Mouse (Mus musculus) limb, embryonic 13.5 days (tissue): ENCODE results near the gene Ddb1. TPM values are rescaled to one million over a fixed set of nuclear protein-coding genes. Genes with fewer than 3 reads are reported as not detected.

Experiments used
- ATAC-seq: fragments of 200-750 bp; cut with Nextera tagmentation; 2 replicates; pipeline ENCODE4 v1.8.0; 2017; ENCODE audit warnings: low read depth, moderate number of reproducible peaks, moderate TSS enrichment; ENCODE audit not compliant: low FRiP score
- H3K27ac ChIP-seq: fragments of 300-500 bp; sonication (generic); 2 replicates; pipeline ENCODE4 v1.5.1; 2015; ENCODE audit warnings: inconsistent platforms, mild to moderate bottlenecking, moderate library complexity
- H3K27me3 ChIP-seq: fragments of 300-500 bp; sonication (generic); 2 replicates; pipeline ENCODE4 v1.6.1; 2015; ENCODE audit warnings: mild to moderate bottlenecking, inconsistent platforms
- H3K36me3 ChIP-seq: fragments of 300-500 bp; sonication (generic); 2 replicates; pipeline ENCODE4 v1.6.1; 2015; ENCODE audit warnings: inconsistent platforms, mild to moderate bottlenecking, moderate library complexity
- H3K4me1 ChIP-seq: fragments of 300-500 bp; sonication (generic); 2 replicates; pipeline ENCODE4 v1.6.1; 2015; ENCODE audit warnings: inconsistent platforms
- H3K4me2 ChIP-seq: fragments of 300-500 bp; sonication (generic); replicated peaks from 2 replicates; pipeline ENCODE4 v1.6.1; 2015; ENCODE audit warnings: inconsistent platforms, mild to moderate bottlenecking, moderate library complexity
- H3K4me3 ChIP-seq: fragments of 300-500 bp; sonication (generic); 2 replicates; pipeline ENCODE4 v1.5.1; 2015; ENCODE audit warnings: moderate library complexity, mild to moderate bottlenecking, inconsistent platforms
- H3K9ac ChIP-seq: fragments of 300-500 bp; sonication (generic); 2 replicates; pipeline ENCODE4 v1.6.1; 2015; ENCODE audit warnings: mild to moderate bottlenecking, inconsistent platforms
- H3K9me3 ChIP-seq: fragments of 300-500 bp; sonication (generic); 2 replicates; pipeline ENCODE4 v1.6.1; 2016; ENCODE audit warnings: inconsistent platforms
- WGBS: fragments of 180-500 bp; shearing (Covaris S2); methylation state at CpG from one replicate; pipeline ENCODE4 v1.1.7; 2015; 5-methylcytosine and 5-hydroxymethylcytosine counted together
- polyA plus RNA-seq: library from polyadenylated mRNA; unstranded; fragments of >200 nt; fragmentation: Nextera tagmentation; extraction: Ambion mirVana; gene quantifications from 2 replicates; pipeline ENCODE4 v1.2.1, GENCODE M21; 2015

The Ddb1 gene
- polyA plus RNA-seq, 1 experiment from 2014 or later = 416 TPM

DNA sequence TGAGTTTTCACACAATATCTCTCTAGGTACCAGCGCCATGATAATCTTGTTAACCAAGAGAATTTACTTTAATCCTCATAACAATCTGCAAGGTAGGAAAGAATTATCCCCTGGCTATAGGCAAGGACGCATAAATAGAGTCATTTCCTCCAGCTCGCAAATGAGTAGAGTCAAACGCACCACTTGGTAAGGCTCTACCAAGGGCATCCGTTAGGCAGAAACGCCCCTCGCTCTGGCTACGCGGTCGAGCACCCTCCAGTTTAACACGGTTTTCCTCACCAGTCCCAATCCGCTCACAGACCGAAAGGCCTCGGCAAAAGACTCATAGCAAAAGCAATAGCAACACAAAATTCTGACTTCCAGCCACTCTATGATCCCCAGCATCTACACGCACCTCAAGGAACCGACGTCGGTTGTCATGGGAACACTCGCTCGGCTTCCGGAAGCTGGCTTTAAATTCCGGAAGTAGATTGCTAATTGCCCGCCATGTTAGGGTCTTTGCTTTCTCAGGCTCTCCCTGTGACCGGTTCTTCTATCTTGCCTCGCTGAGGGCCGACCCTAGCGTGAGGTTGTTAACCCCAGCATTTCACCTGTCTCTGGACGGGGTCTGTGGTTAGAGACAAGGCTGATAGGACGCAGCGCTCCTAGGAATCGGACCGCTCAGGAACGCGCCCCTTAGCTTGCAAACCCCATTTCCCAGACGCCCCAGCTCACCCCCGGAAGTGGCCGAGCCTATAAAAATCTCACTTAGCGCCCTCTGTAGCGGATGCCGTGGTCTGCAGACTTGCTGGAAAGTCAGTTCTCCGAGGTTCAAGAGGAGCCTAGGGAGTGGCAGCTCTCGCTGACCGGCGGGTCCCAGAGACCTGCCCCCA is 28.2 kb upstream of the Ddb1 start, which contains the start of the genes Cyb561a3 and Tmem138:
Gene Cyb561a3 (plus strand): TSS at position 483 of the 872 bp plus-strand sequence.
Gene Tmem138 (minus strand): TSS at position 673 of the 872 bp plus-strand sequence.
- H3K36me3 ChIP-seq = peaks cover 37% of the 10 kb centered on the region
- under 1% methylated on average over 44 of the region's 44 CpGs for WGBS
- ATAC-seq = peak; percentile 94

DNA sequence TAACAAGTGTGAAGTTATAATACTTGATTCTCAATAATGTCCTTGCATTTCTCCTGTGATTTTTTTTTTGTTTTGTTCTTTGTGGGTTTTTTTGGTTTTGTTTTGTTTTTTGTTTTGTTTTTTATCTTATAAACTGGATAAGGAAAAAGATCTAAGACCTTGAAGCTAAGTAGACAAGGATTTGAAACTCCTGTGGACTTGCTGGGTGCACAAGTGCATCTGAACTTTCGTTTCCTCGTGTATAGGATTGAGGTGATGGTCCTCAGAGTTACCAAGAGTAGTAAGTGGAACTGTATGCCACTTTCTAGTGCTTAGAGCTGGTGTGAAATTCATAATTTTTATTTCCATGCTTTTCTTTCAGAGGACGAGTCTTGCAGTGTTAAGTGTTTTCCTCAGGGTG is 25.0 kb upstream of the Ddb1 start:
- Histone ChIP-seq H3K4me3 (no peak overlapping the region), H3K27ac (no peak overlapping the region), H3K4me1 (peaks cover 19% of the 10 kb centered on the region), H3K9me3 (no peaks in the 10 kb centered on the region), H3K36me3 (peaks cover 18% of the 10 kb centered on the region), H3K9ac (no peak overlapping the region), H3K27me3 (no peaks in the 10 kb centered on the region), H3K4me2 (no peak overlapping the region)
- no peak for ATAC-seq
- 79% methylated on average over 3 of the region's 3 CpGs for WGBS

More for the DNA sequence above, 28.2 kb upstream of the Ddb1 start, which contains the start of the genes Cyb561a3 and Tmem138:
- no peaks in the 10 kb centered on the region for H3K27me3 ChIP-seq
- H3K4me1 ChIP-seq = peaks cover 19% of the 10 kb centered on the region
- H3K27ac ChIP-seq = peak within 1 kb of the TSS; percentile 90
- no peaks in the 10 kb centered on the region for H3K9me3 ChIP-seq
- peak within 1 kb of the TSS; percentile 70 for H3K4me3 ChIP-seq
- H3K4me2 ChIP-seq = peak within 1 kb of the TSS; percentile 80
- H3K9ac ChIP-seq = peak within 1 kb of the TSS; percentile 84

DNA sequence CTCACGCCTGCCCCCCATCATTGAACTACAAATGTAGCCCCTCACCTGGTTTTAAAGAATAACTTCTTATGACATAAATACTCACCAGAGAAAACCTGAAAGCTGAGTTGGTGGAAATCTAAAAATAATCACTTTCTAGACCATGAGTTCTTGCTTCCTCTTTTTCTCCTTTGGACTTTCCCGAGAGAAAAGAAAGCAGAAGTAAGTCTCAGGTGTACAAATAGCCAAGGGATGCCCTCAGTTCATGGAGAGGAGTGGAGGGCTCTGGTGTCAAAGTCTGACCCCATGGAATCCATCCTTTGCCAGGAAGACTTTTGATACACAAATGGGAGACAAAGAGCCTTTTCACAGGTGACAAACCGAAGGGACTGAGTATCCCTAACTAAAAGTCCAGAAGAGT is 24.4 kb upstream of the Ddb1 start:
- Histone ChIP-seq H3K4me2 (no peak overlapping the region), H3K27ac (no peak overlapping the region), H3K4me1 (peaks cover 18% of the 10 kb centered on the region), H3K36me3 (peaks cover 16% of the 10 kb centered on the region), H3K27me3 (no peaks in the 10 kb centered on the region), H3K9me3 (no peaks in the 10 kb centered on the region), H3K4me3 (no peak overlapping the region), H3K9ac (no peak overlapping the region)
- 87% methylated on average over 3 of the region's 3 CpGs for WGBS
- ATAC-seq = no peak

DNA sequence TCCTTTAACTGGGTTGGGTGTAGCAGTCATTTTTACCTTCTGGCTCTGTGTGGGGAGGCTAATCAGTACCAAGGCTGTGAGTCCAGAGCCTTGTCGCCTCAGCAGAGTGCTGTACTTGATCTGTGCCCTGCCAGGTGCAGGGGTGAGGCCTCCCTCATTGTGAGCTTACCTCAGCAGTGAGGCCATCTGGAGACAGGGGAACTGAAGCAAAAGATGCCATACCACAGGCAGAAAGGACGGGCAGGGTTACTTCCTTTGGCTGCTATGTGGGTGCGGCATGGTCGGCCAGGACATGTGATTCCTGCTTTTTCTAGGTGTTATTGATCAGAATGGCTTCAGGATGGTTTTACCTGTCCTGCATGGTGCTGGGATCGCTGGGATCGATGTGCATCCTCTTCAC is 23.1 kb upstream of the Ddb1 start:
- H3K4me1 ChIP-seq = peaks cover 11% of the 10 kb centered on the region
- peaks cover 16% of the 10 kb centered on the region for H3K36me3 ChIP-seq
- ATAC-seq = no peak
- H3K27ac ChIP-seq = no peak overlapping the region
- H3K4me3 ChIP-seq = no peak overlapping the region
- no peak overlapping the region for H3K9ac ChIP-seq
- H3K9me3 ChIP-seq = no peaks in the 10 kb centered on the region
- WGBS = 81% methylated on average over 6 of the region's 6 CpGs
- no peak overlapping the region for H3K4me2 ChIP-seq
- H3K27me3 ChIP-seq = no peaks in the 10 kb centered on the region

DNA sequence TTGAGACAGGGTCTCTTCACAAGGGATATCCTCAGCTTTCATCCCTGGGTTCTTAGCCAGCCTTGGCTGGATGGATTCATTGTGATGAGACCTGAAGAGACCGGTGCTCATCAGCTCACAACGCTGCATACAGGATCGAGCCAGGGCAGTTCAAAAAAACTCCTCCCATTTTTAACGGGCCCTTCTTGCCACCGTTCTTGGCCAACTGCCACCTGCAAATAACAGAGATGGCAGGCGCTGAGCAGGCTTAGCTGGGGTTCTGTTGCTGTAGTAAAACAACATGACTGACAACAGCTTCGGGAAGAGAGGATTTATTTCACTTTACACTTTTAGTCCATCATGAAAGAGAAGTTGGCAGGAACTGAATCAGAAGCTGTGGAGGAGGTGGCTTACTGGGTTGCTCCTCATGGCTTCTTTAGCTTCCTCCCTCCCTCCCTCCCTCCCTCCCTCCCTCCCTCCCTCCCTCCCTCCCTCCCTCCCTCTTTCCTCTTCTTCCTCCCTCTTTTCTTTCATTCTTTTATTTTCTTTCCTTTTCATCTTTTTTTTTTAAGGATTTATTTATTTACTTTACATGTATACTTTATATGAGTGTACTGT is 21.5 kb upstream of the Ddb1 start:
- Histone ChIP-seq H3K4me2 (no peak overlapping the region), H3K9me3 (no peaks in the 10 kb centered on the region), H3K36me3 (peaks cover 25% of the 10 kb centered on the region), H3K4me1 (peaks cover 1% of the 10 kb centered on the region; the same call in 1 of the 2 replicates), H3K27me3 (no peaks in the 10 kb centered on the region), H3K9ac (no peak overlapping the region), H3K27ac (no peak overlapping the region), H3K4me3 (no peak overlapping the region)
- no peak for ATAC-seq
- WGBS = 58% methylated on average over 7 of the region's 7 CpGs

DNA sequence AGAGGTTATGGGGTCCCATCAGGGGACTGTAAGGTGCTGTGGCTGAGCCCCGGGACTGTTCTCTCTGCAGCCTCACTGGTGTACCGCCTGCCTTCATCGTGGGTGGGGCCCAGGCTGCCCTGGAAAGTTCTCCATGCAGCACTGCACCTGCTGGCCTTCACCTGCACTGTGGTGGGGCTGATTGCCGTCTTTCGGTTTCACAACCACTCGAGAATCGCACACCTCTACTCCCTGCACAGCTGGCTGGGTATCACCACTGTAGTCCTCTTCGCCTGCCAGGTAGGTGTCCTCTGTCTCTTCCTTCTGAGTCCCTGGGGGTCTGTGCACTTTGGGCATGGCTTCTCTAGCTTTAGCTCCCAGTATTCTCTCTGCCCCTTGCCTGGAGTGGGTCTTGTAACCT is 20.0 kb upstream of the Ddb1 start:
- Histone ChIP-seq H3K4me3 (no peak overlapping the region), H3K36me3 (peaks cover 35% of the 10 kb centered on the region), H3K4me2 (no peak overlapping the region), H3K9me3 (no peaks in the 10 kb centered on the region), H3K4me1 (peaks cover 7% of the 10 kb centered on the region; the same call in 1 of the 2 replicates), H3K9ac (no peak overlapping the region), H3K27me3 (no peaks in the 10 kb centered on the region), H3K27ac (no peak overlapping the region)
- WGBS = 82% methylated on average over 8 of the region's 8 CpGs
- ATAC-seq = no peak

DNA sequence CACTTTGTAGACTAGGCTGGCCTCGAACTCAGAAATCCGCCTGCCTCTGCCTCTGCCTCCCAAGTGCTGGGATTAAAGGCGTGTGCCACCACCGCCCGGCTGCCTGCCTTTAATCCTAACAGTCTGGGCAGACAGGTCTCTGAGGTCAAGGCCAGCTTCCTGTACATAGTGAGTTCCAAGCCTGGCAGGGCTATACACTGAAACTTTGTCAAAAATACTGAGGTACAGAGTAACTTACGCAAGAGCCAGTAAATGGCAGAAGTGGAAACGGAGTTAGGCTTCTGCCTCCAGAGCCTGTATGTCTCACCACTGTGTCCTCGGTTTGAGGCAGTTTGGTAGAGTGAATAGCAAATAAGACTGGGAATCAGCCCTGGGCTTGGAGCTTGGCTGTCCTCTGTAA is 17.9 kb upstream of the Ddb1 start:
- H3K27me3 ChIP-seq = no peaks in the 10 kb centered on the region
- ATAC-seq = no peak
- peaks cover 7% of the 10 kb centered on the region; the same call in 1 of the 2 replicates for H3K4me1 ChIP-seq
- peaks cover 36% of the 10 kb centered on the region for H3K36me3 ChIP-seq
- H3K4me2 ChIP-seq = no peak overlapping the region
- no peaks in the 10 kb centered on the region for H3K9me3 ChIP-seq
- H3K9ac ChIP-seq = no peak overlapping the region
- H3K4me3 ChIP-seq = no peak overlapping the region
- 83% methylated on average over 8 of the region's 8 CpGs for WGBS
- H3K27ac ChIP-seq = no peak overlapping the region

DNA sequence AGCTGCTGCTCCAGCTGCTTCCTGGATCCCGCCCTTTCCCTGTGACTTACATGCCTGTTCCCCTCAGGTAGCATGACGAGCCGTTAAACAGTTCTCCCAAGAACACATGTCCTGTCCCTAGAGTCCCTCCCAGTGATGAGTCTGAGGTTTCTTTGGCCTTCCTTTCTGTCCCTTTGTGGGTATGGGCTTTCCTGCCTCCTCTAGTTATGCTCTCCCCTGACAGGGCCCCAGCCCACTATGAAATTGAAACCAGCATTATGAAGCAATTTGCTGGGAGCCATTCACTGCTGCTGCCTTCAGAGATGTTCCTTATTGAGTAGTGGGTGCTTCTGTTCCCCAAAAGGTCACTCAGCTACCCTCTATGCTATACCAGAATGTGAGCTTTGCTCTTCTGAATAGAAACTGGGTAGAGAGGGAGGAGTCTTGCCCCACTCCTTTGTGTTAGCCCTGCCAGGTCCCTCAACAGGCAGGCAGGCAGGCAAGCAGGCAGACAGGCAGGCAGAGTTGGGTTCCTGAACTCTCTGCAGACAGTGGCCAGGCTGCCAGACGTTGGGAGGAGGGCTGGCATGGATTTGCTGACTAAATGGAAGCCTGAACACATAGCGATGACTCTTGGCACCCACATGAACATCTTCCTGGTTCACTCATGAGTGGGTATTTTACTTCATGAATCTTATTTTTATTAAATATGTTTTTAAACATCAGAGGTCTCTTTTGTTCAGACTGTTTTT is 15.8 kb upstream of the Ddb1 start:
- peaks cover 49% of the 10 kb centered on the region for H3K36me3 ChIP-seq
- 59% methylated on average over 5 of the region's 5 CpGs for WGBS
- no peak overlapping the region for H3K4me3 ChIP-seq
- no peak for ATAC-seq
- peaks cover 7% of the 10 kb centered on the region; the same call in 1 of the 2 replicates for H3K4me1 ChIP-seq
- no peaks in the 10 kb centered on the region for H3K27me3 ChIP-seq
- no peaks in the 10 kb centered on the region for H3K9me3 ChIP-seq
- H3K27ac ChIP-seq = no peak overlapping the region
- no peak overlapping the region for H3K9ac ChIP-seq
- H3K4me2 ChIP-seq = no peak overlapping the region

DNA sequence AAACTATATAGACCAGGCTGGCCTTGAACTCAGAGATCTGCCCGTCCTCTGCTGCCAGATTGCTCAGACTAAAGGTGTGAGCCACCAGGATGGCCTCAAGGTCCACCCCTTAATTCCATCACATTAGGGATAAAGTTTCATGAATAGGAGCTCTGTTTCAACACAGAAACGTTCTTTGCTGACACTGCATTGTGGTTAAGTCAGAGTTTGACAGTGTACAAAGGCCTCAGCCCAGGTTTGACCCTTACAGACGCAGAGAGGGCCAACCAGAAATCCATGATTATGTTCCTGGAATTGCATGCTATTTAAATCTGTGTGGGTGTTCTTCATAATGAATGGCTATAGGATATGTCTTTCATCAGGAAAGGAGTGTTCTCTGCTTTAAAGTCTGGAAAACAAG is 14.8 kb upstream of the Ddb1 start:
- Histone ChIP-seq H3K4me3 (no peak overlapping the region), H3K4me1 (peaks cover 7% of the 10 kb centered on the region; the same call in 1 of the 2 replicates), H3K9ac (no peak overlapping the region), H3K27me3 (no peaks in the 10 kb centered on the region), H3K9me3 (no peaks in the 10 kb centered on the region), H3K4me2 (no peak overlapping the region), H3K27ac (no peak overlapping the region), H3K36me3 (peaks cover 59% of the 10 kb centered on the region)
- WGBS = 73% methylated on average over 3 of the region's 3 CpGs
- no peak for ATAC-seq

DNA sequence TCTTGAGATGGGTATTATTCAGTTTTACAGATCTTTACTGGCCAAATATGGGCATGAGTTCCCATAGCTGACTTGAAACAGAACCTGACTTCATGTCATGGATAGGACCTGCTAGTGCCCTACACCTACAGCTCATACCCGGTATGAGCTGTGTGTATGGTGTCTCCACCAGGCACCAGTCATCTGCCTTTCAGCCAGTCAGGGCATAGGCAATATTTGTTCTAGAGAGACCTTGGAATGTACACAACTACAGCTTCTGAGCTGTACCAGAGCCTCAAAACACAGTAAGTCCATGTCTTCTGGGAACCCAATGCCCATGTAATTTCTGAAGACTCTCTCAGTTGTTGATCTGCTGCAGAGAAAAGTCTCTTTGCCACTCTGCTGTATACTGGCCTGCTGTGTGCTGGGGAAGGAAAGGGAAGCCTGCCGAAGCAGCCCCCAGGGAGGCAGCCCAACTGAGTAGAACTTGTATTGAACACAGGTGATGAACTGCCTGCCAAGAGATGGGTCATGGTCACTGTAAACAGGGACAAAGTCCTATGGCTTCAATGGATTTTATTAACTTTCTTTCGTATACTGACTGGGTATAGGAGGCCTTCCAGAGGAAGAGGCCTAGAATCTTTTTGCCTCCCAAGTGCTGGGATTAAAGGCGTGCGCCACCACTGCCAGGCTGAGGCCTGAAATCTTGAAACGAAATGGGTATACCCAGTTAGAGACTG is 13.3 kb upstream of the Ddb1 start:
- H3K36me3 ChIP-seq = peaks cover 73% of the 10 kb centered on the region
- H3K9ac ChIP-seq = no peak overlapping the region
- ATAC-seq = no peak

DNA sequence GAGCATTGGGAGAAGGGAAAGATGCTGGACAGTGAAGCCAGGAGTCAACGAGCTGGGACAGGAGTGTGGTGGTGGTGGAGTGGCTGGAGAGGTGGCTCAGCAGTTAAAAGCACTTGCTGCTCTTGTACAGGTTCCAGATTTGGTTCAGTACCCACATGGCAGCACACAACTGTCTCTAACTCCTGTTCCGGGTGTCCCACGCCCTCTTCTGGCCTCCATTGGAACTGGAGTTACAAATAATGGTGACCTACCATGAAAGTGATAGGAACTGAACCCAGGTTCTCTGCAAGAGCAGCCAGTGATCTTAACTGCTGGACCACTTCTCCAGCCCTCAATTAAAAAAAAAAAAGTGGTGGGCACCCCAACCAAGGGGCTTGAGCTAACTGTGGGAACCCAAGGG is 6.9 kb upstream of the Ddb1 start:
- Histone ChIP-seq H3K27ac (no peak overlapping the region), H3K4me1 (peaks cover 7% of the 10 kb centered on the region), H3K4me3 (no peak overlapping the region), H3K4me2 (no peak overlapping the region), H3K9ac (no peak overlapping the region), H3K27me3 (no peaks in the 10 kb centered on the region), H3K36me3 (peaks cover 55% of the 10 kb centered on the region), H3K9me3 (no peaks in the 10 kb centered on the region)
- no peak for ATAC-seq
- WGBS = 36% methylated on average over 3 of the region's 3 CpGs

More for the DNA sequence above, 13.3 kb upstream of the Ddb1 start:
- H3K4me1 ChIP-seq = peaks cover 7% of the 10 kb centered on the region; the same call in 1 of the 2 replicates
- H3K4me2 ChIP-seq = no peak overlapping the region
- H3K9me3 ChIP-seq = no peaks in the 10 kb centered on the region
- 93% methylated on average over 6 of the region's 6 CpGs for WGBS
- H3K4me3 ChIP-seq = no peak overlapping the region
- no peaks in the 10 kb centered on the region for H3K27me3 ChIP-seq
- H3K27ac ChIP-seq = no peak overlapping the region
